Mouse (Mus musculus): ENCODE results near the gene Cebpg.

GRCm38 (mm10) chr7:35043266-35043817, 13.0 kb downstream of the Cebpg start:
- TF ChIP-seq CTCF (IDR thresholded peaks at IDR 0.05; ENCODE audit: low read depth, low read length) (no peak), POLR2A (IDR thresholded peaks at IDR 0.05; ENCODE audit: extremely low read depth, insufficient read depth, low read length) (no peak)

Data from liver, adult 2 months (tissue).